Mouse (Mus musculus) urinary bladder, adult 2 months (tissue): Measurements from ENCODE around the gene Opcml. TPM values are rescaled to one million over a fixed set of nuclear protein-coding genes. Genes with fewer than 3 reads are reported as not detected.

ENCODE experiments used
- DNase-seq: peaks from one replicate; pipeline ENCODE4 v3.0.0; 2022; ENCODE audit warnings: low spot score
- polyA plus RNA-seq: library from polyadenylated mRNA; depleted of rRNA; stranded (reverse); fragments of >200 nt; gene quantifications from 2 replicates; pipeline ENCODE4 v1.2.3, GENCODE M21; 2012

The Opcml gene
- polyA plus RNA-seq, 1 experiment = 1.4 TPM

- DNase-seq = no peak
These were observed 363.2 kb downstream of the Opcml start for GRCm38 (mm10) chr9:28153748-28154147.

- DNase-seq = no peak
These were observed 366.5 kb downstream of the Opcml start for GRCm38 (mm10) chr9:28157092-28157491.

GRCm38 (mm10) chr9:28160953-28161352 is 370.4 kb downstream of the Opcml start:
- DNase-seq = no peak

GRCm38 (mm10) chr9:28163946-28164345 is 373.4 kb downstream of the Opcml start:
- no peak for DNase-seq

- DNase-seq = no peak
These were observed 381.3 kb downstream of the Opcml start for GRCm38 (mm10) chr9:28171890-28172289.

- no peak for DNase-seq
These were observed 386.5 kb downstream of the Opcml start for GRCm38 (mm10) chr9:28177052-28177451.

GRCm38 (mm10) chr9:28178123-28178887 is 387.7 kb downstream of the Opcml start:
- no peak for DNase-seq

- no peak for DNase-seq
These were observed 391.3 kb downstream of the Opcml start for GRCm38 (mm10) chr9:28181916-28182315.

GRCm38 (mm10) chr9:28190226-28190625 is 399.7 kb downstream of the Opcml start:
- DNase-seq = no peak

GRCm38 (mm10) chr9:28190751-28191150 is 400.2 kb downstream of the Opcml start:
- DNase-seq = no peak

- DNase-seq = no peak
These were observed 406.0 kb downstream of the Opcml start for GRCm38 (mm10) chr9:28196550-28196949.

- no peak for DNase-seq
These were observed 406.5 kb downstream of the Opcml start for GRCm38 (mm10) chr9:28197061-28197460.

GRCm38 (mm10) chr9:28197631-28198030 is 407.1 kb downstream of the Opcml start:
- no peak for DNase-seq

GRCm38 (mm10) chr9:28198106-28198694 is 407.6 kb downstream of the Opcml start:
- no peak for DNase-seq

GRCm38 (mm10) chr9:28207441-28207840 is 416.9 kb downstream of the Opcml start:
- no peak for DNase-seq

- no peak for DNase-seq
These were observed 418.1 kb downstream of the Opcml start for GRCm38 (mm10) chr9:28208696-28209095.

GRCm38 (mm10) chr9:28211877-28212276 is 421.3 kb downstream of the Opcml start:
- no peak for DNase-seq

- no peak for DNase-seq
These were observed 423.3 kb downstream of the Opcml start for GRCm38 (mm10) chr9:28213893-28214292.

GRCm38 (mm10) chr9:28218026-28218646 is 427.6 kb downstream of the Opcml start:
- no peak for DNase-seq

GRCm38 (mm10) chr9:28222726-28223125 is 432.2 kb downstream of the Opcml start:
- DNase-seq = no peak

- no peak for DNase-seq
These were observed 435.4 kb downstream of the Opcml start for GRCm38 (mm10) chr9:28225824-28226569.

- no peak for DNase-seq
These were observed 436.0 kb downstream of the Opcml start for GRCm38 (mm10) chr9:28226570-28226951.
